Mouse (Mus musculus): ENCODE measurements at regions not wholly inside any gene's neighbourhood (a gene's known extent, or its start where the extent isn't known, plus 50 kb on each side); places are given as distances from the start of the nearest gene placed in this dataset.
"Not testable (repeated sequence)": the region's sequence is repeated elsewhere in the genome, so short reads cannot be mapped to it uniquely, and the experiment has no call there.

DNA sequence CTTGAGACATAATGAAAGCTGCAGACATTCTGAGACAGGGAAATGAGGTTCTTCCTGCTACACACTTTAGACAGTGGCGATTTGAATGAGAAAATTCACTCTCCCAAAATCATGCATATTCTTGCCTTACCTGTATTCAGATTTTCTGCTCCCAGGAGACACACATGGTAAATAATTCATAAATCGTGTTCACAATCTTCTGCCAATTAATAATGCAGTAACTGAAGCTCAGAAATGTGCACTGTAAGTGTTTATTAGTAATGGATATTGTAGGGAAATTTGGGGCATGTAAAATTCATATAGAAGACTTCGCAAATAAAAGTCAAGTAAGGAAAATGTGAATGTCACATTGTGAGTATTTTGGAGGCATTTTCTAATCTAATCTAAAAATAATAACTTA, 830.2 kb downstream of the Rab28 start:
- H3K36me3 ChIP-seq (replicated peaks): no peaks in the 10 kb centered on the region
- ATAC-seq (ENCODE audit: extremely low read depth, insufficient number of reproducible peaks, low FRiP score, poor library complexity, severe bottlenecking) (no peak), DNase-seq (ENCODE audit: low spot score) (no peak)
- no peaks in the 10 kb centered on the region for H3K4me1 ChIP-seq (ENCODE audit: insufficient read depth, low read depth, low read length)
- no peaks in the 10 kb centered on the region for H3K27me3 ChIP-seq (ENCODE audit: insufficient read depth, low read length)
- no peak overlapping the region for H3K4me3 ChIP-seq (ENCODE audit: low read depth, low read length)
- H3K9me3 ChIP-seq (replicated peaks): no peaks in the 10 kb centered on the region
- TF ChIP-seq CTCF (IDR thresholded peaks at IDR 0.05; ENCODE audit: low read depth, low read length) (no peak), GATA2 (IDR thresholded peaks at IDR 0.05; ENCODE audit: borderline replicate concordance, low read depth, low read length) (no peak), TAL1 (conservative IDR thresholded peaks at IDR 0.05; ENCODE audit: low read depth, low read length) (no peak), POLR2AphosphoS5 (IDR thresholded peaks at IDR 0.05; ENCODE audit: insufficient replicate concordance, low read depth, low read length) (no peak), GATA1 (IDR thresholded peaks at IDR 0.05; ENCODE audit: borderline replicate concordance, low read length) (no peak)

DNA sequence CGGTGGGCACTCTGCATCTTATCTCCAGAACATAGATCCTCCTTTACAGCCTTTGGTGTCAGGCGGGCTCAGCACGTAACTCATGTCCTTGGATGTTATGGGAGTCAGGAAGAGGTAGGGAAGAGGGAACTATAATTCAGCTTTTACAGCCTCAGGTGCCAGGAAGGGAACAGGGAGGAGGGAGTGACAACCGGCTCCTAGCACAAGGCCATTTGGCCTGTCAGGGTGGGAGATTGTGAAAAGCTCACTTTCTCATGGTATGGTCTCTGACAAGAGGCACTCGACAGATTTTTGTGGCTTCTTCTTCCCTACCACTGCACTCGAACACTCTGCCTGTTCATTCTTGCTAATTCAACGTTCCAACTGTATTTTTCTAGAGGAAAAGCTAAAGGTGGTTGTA, 845.6 kb downstream of the Rab28 start:
- ATAC-seq (ENCODE audit: extremely low read depth, insufficient number of reproducible peaks, low FRiP score, poor library complexity, severe bottlenecking); H3K4me1 ChIP-seq (ENCODE audit: insufficient read depth, low read depth, low read length); H3K36me3 ChIP-seq (replicated peaks); H3K9me3 ChIP-seq (replicated peaks); H3K4me3 ChIP-seq (ENCODE audit: low read depth, low read length); H3K27me3 ChIP-seq (ENCODE audit: insufficient read depth, low read length); DNase-seq (ENCODE audit: low spot score): not testable (repeated sequence)

Measured in G1E (cell line).